Mouse (Mus musculus) kidney, postnatal 4 days (tissue): ENCODE measurements around the gene Cd2bp2.

Experiments
- DNase-seq, 2 experiments: peaks; one replicate each; pipeline ENCODE4 v3.0.0; 2021; ENCODE audit warnings: mixed read lengths in 2 of 2

Gene Cd2bp2

GRCm38 (mm10) chr7:127195544-127196295 is at the start of gene Cd2bp2:
Gene Cd2bp2, minus strand, starts transcription at chr7:127196050.
- DNase-seq = peak; percentile 96 to 97

GRCm38 (mm10) chr7:127244658-127245510 is 49.0 kb upstream of the Cd2bp2 start:
- DNase-seq = peak in 1 of 2 experiments; percentile 25

- DNase-seq = peak; percentile 98 to 99
These were observed 48.2 kb upstream of the Cd2bp2 start, which contains the start of gene Zfp771 for GRCm38 (mm10) chr7:127243870-127244657. Gene Zfp771, plus strand, starts transcription at chr7:127244274.

- DNase-seq = no peak
These were observed 47.6 kb upstream of the Cd2bp2 start for GRCm38 (mm10) chr7:127243361-127243867.

- no peak for DNase-seq
These were observed 38.9 kb upstream of the Cd2bp2 start for GRCm38 (mm10) chr7:127234777-127235176.

GRCm38 (mm10) chr7:127233765-127234164 is 37.9 kb upstream of the Cd2bp2 start:
- no peak for DNase-seq

- no peak for DNase-seq
These were observed 37.5 kb upstream of the Cd2bp2 start for GRCm38 (mm10) chr7:127233368-127233749.

- DNase-seq = peak; percentile 88 to 93
These were observed 36.9 kb upstream of the Cd2bp2 start, which contains the start of the genes Zfp553 and Sept1 for GRCm38 (mm10) chr7:127232622-127233367. Gene Zfp553, plus strand, starts transcription at chr7:127233061. Gene Sept1, minus strand, starts transcription at chr7:127233130.

GRCm38 (mm10) chr7:127231826-127232621 is 36.2 kb upstream of the Cd2bp2 start:
- DNase-seq = peak in 1 of 2 experiments; percentile 24

- DNase-seq = no peak
These were observed 35.5 kb upstream of the Cd2bp2 start for GRCm38 (mm10) chr7:127231376-127231775.

GRCm38 (mm10) chr7:127228615-127229303 is 32.9 kb upstream of the Cd2bp2 start:
- DNase-seq = peak; percentile 90

GRCm38 (mm10) chr7:127225147-127225995 is 29.5 kb upstream of the Cd2bp2 start:
- no peak for DNase-seq

GRCm38 (mm10) chr7:127224616-127225015 is 28.8 kb upstream of the Cd2bp2 start:
- no peak for DNase-seq

GRCm38 (mm10) chr7:127223515-127224478 is 27.9 kb upstream of the Cd2bp2 start:
- no peak for DNase-seq

- no peak for DNase-seq
These were observed 27.3 kb upstream of the Cd2bp2 start for GRCm38 (mm10) chr7:127223106-127223505.

- no peak for DNase-seq
These were observed 24.6 kb upstream of the Cd2bp2 start for GRCm38 (mm10) chr7:127220440-127220839.

GRCm38 (mm10) chr7:127218670-127219069 is 22.8 kb upstream of the Cd2bp2 start:
- no peak for DNase-seq
